Mouse (Mus musculus): ENCODE results near the gene Dgkd.

Dgkd gene

GRCm38 (mm10) chr1:87879034-87879433 is 25.9 kb downstream of the Dgkd start:
- in situ Hi-C loops (cut with MboI, MseI) = loop anchor here (25.0 kb wide), 1 partner anchor 808 kb away; no protein-coding TSS in a partner anchor

GRCm38 (mm10) chr1:87879494-87880325 is 26.6 kb downstream of the Dgkd start:
- in situ Hi-C loops (cut with MboI, MseI) = loop anchor here (25.0 kb wide), 1 partner anchor 808 kb away; no protein-coding TSS in a partner anchor

- in situ Hi-C loops (cut with MboI, MseI) = loop anchor here (25.0 kb wide), 1 partner anchor 807 kb away; no protein-coding TSS in a partner anchor
Observed at GRCm38 (mm10) chr1:87880326-87880627, 27.2 kb downstream of the Dgkd start.

DNA sequence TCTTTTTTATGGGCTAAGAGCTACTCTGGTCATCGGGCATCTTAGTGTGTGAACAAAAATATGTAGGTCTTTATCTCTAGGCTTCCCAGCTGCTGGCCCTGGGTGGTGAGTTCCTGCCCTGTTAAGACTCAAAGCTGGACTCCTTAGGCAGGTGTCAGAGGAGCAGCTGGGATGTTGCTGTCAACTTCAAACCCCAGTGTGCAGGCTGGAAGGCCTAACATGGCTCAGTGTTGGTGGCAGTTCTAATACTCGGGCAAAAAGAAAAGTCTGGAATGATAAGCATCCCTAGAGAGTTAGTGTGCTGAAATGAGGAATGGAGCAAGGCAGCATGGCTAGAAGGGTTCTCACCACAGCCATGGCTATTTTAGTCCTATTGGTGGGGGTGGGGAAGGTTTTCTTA is 27.8 kb downstream of the Dgkd start:
- in situ Hi-C loops (cut with MboI, MseI) = loop anchor here (25.0 kb wide), 1 partner anchor 806 kb away; no protein-coding TSS in a partner anchor

DNA sequence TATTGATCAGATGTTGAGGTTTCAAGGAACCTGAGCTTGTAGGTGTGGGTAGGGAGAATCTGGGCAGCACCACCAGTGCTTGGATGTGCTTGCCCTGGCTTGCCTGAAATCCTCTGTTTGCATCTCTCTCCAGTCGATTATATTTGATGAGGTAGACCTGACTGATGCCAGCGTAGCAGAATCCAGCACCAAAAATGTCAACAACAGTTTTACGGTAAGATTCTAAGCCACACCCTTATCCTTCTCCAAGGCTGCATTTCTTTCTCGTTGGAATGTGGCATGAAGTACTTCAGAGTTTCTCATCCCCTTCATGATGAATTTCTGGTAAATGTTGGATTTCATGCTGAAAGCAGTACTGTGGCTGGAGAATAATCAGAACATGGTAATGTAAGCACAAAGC is 28.6 kb downstream of the Dgkd start:
- in situ Hi-C loops (cut with MboI, MseI) = loop anchor here (25.0 kb wide), 1 partner anchor 806 kb away; no protein-coding TSS in a partner anchor

DNA sequence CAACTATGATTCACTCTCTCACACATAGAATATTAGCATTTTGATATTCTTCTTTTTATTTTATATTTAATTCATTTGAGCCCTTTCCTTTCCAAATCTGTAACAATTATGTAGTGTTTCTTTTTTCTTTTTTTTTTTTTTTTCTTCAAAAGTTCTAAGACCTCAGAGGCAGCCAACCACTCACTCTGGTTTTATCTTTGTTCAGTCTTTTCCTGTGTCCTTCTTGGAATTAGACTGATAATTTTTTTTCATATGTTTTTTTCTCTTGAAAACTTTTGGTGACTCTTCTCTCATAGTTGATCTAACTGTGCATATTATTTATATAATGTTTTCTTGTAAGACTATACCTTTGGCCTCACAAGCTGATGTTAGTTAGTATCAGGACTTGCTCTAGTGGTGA is 29.5 kb downstream of the Dgkd start:
- in situ Hi-C loops (cut with MboI, MseI) = loop anchor here (25.0 kb wide), 1 partner anchor 805 kb away; no protein-coding TSS in a partner anchor

GRCm38 (mm10) chr1:87890960-87891359 is 37.9 kb downstream of the Dgkd start:
- in situ Hi-C loops (cut with MboI, MseI) = loop anchor here (25.0 kb wide), 1 partner anchor 796 kb away; no protein-coding TSS in a partner anchor

DNA sequence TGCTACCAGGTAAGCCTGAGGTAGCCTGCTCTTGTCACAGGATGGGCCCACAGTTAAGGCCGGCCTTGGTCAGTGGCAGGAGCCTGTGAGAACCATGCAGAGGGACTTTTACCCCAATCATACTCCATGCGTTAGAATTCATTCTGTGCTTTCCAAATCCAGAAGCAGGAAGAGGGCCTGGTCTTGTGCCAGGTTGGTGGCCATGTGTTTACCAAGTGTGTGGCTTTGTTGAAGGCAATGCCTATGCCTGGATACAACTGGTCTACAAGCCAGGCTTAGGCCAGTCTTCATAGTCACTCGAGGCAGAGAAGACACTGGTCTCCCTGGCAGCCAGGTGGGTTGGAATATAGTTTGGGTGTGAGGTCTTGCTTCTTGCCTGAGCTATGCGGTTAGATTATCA is 38.5 kb downstream of the Dgkd start:
- in situ Hi-C loops (cut with MboI, MseI) = loop anchor here (25.0 kb wide), 1 partner anchor 796 kb away; no protein-coding TSS in a partner anchor

DNA sequence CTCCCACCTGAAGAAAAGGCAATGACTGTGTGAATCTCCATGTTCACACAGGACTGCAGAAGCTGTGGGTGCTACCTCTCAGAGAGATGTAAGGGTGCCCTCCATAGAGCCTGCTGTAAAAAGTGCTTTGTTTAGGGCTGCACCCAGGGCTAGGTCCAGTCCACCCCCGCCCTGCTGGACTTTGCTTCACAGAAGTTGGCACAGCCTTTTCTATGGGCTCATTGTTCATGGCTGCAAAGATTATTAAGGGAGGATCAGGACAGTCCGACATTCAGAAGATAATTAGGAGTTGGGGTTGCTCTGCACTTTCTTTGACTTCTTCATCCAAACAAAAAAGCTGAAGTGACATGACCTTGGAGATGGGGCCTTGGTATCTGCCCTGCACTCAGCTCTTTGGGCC is 39.4 kb downstream of the Dgkd start:
- in situ Hi-C loops (cut with MboI, MseI) = loop anchor here (25.0 kb wide), 1 partner anchor 795 kb away; no protein-coding TSS in a partner anchor

- in situ Hi-C loops (cut with MboI, MseI) = loop anchor here (25.0 kb wide), 1 partner anchor 794 kb away; no protein-coding TSS in a partner anchor
Observed at GRCm38 (mm10) chr1:87893414-87893813, 40.3 kb downstream of the Dgkd start.

- in situ Hi-C loops (cut with MboI, MseI) = loop anchor here (25.0 kb wide), 1 partner anchor 790 kb away; no protein-coding TSS in a partner anchor
Observed at GRCm38 (mm10) chr1:87896921-87897320, 43.8 kb downstream of the Dgkd start.

GRCm38 (mm10) chr1:87899701-87900100 is 46.6 kb downstream of the Dgkd start:
- in situ Hi-C loops (cut with MboI, MseI) = loop anchor here (25.0 kb wide), 1 partner anchor 788 kb away; no protein-coding TSS in a partner anchor

GRCm38 (mm10) chr1:87900979-87901378 is 47.9 kb downstream of the Dgkd start:
- in situ Hi-C loops (cut with MboI, MseI) = no loop called here

DNA sequence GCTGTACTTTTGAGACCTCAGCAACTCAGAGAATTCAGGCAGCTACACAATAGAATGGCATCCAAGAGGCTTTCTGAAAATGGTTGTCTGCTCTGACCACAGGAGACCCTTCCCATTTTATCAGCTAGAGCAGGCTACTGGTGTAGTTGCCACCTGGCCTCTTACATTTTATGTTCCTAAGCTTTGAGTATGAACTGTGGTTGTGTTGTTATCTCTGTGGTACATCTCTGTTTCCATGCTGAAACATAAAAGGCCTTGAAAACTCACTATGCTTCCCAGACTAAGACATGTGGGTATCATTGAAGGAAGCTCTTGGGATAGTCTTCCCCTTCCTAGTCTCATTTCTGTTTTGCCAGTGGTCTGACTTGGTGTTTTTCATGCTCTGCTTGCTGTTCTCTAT is 49.1 kb downstream of the Dgkd start:
- in situ Hi-C loops (cut with MboI, MseI) = no loop called here

- in situ Hi-C loops (cut with MboI, MseI) = no loop called here
Observed at GRCm38 (mm10) chr1:87906361-87906956, 53.4 kb downstream of the Dgkd start.

DNA sequence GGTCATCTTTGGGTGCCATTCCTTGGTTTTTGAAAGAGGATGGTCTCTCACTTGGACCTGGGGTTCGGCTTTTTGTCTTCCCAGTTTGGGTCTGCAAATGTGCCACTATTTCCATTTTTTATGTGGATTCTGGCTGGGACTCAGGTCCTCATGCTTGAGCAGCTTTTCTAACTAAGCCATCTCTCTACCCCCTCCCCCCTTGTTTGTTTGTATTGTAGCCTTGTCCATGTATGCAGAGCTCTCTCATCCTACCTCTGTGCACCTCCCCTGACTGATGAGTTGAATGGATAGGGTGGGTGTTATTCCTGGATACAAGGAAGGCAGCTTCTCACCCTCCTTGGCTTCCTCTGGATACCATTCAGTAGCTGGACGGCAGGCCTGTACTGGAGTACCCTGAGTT is 54.9 kb downstream of the Dgkd start:
- in situ Hi-C loops (cut with MboI, MseI) = no loop called here

GRCm38 (mm10) chr1:87908736-87909135 is 55.6 kb downstream of the Dgkd start:
- in situ Hi-C loops (cut with MboI, MseI) = no loop called here

- in situ Hi-C loops (cut with MboI, MseI) = no loop called here
Observed at GRCm38 (mm10) chr1:87909565-87909964, 56.5 kb downstream of the Dgkd start.

DNA sequence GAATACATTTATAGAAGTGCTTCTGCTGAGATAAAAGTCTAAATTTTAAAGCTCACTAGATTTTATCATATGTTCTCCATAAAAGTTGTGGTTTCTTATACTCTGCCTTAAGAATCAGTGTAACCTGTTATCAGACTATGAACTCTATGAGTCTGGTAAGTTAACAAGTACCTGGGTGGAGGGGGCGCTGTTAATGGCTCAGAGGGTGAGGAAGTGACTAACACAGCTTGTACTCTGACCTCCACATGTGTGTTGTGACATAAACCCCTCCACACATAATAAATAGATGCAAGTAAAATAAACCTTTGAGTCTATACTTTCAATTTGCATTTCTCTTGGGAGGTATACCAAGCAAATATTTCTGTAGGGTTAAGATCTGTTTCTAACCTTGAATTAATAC is 57.3 kb downstream of the Dgkd start:
- in situ Hi-C loops (cut with MboI, MseI) = no loop called here

DNA sequence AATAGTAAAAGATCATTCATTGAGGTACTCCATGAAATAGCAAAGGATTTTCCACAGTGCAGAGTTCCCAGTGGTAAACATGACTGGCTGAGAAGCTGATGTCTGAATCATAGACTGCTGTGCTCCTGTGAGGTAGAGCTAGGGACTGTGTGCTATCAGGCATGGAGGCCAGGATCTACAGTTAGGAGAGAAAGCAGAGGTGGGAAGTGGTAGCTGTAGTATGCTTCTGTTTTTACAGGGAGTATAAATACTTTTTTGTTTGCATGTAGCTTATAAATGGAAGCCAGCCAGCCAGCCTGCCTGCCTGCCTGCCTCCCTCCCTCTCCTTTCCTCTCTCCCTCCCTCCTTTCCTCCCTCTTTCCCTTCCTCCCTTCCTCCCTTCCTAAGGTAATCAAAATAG is 60.3 kb downstream of the Dgkd start:
- in situ Hi-C loops (cut with MboI, MseI) = no loop called here

DNA sequence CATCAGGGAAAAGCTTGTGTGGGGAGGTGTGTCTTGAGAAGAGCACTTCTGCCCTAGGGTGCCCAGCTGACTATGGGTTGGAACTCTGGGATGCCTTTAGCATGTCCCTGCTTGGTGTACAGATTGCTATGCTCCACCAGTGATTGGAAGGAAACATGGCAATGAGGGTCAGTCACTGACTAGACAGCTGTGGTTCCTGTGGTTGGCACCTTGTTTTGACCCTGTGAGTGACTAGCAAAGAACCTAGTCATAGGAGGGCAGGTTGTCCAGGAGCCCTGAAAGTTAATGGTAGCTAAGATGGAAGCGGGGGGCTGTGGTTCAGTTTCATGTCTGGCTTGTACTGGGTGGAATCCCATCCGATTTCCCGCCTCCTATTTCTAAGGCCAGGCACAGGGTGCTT is 64.3 kb downstream of the Dgkd start:
- in situ Hi-C loops (cut with MboI, MseI) = no loop called here

DNA sequence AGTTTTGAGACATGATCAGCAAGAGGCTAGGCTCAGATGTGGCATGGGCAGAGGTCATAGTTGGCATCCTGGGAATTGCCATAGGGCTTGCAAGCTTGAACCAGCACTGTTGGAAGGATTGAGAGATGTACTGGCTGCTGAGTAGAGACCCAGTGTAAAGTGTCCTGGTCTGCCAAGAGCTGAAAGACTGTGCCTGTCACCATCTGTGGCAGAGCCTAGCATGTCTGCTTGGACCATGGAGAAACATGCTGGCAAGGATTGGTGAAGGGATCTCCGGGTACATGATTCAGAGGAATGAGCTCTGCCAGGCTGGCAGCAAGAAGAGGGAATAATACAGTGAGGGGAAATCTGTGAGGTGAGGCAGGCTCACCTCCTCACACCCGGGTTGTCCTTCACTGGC is 65.0 kb downstream of the Dgkd start:
- in situ Hi-C loops (cut with MboI, MseI) = no loop called here

All from regulatory T cell (primary cell).